25 mouse cellular contexts compared by ENCODE assay signal in the genomic region with DNA sequence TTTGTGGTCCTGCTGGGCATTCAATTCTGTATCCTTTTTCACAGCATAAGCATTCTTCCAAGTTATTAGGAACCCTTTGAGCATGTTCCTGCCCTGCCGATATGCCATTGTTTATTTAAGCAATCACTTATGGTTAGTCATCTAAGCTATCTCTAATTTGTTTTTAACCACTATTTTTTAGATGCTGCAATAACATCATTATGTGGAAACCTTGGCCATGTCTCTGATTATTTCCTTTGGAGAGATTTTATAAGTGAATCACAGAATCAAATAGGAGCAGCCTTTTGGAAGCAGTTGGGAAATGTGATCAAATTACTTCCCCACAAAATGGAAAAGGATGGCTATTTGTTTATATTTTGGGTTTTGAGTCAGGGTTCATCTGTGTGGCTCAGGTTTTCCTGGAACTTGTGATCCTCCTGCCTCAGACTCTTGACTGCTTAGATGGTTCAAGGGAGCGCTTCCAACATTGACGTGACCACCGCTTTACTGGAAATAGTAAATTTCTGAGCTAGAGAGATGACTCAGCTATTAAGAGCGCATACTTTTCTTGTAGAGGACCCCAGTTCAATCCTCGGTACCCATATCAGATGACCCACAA. TPM values are rescaled to one million over a fixed set of nuclear protein-coding genes. Genes with fewer than 3 reads are reported as not detected.
DNase-seq lines count a peak whose midpoint lies in the region; ATAC-seq lines count a peak whose summit lies in the region.
"Had no signal": no experiment of that assay in that cellular context is flagged by ENCODE, and none has a peak within 500 bp of the region (broad histone marks: within the 10 kb centered on the region; RNA-seq: fewer than 3 reads in every experiment).

No protein-coding gene starts in this region.

- peak; percentile 32 for DNase-seq in embryonic facial prominence, embryonic 14.5 days (ENCODE audit: low spot score)
- no peak for DNase-seq in embryonic facial prominence, embryonic 10.5 days (ENCODE audit: low spot score)
- peak; percentile 68 for DNase-seq in Muller cell, postnatal 12 days (ENCODE audit: inconsistent ontology term)
- DNase-seq in fibroblast of lung, adult 2 months (ENCODE audit: low read depth): peak; percentile 75
- DNase-seq in adrenal gland, postnatal 14 days: no peak
- DNase-seq: adrenal gland, adult 8-10 months; adrenal gland, postnatal 25 days; cerebellum, adult 11 months; cerebellum, adult 18-20 months; cerebellum, adult 8-10 months; cerebellum, adult 9-11 months; cerebellum, postnatal 14 days; cerebellum, postnatal 36 days; embryo, embryonic 11 days; forebrain, postnatal 0 days had no signal

- no peak overlapping the region for H3K27ac ChIP-seq in embryonic facial prominence, embryonic 14.5 days (replicated peaks; ENCODE audit: low read depth, low read length)
- H3K27ac ChIP-seq in embryonic facial prominence, embryonic 10.5 days (replicated peaks): no peak overlapping the region
- H3K27ac ChIP-seq: embryonic facial prominence, embryonic 12.5 days; embryonic facial prominence, embryonic 15.5 days; forebrain, embryonic 13.5 days; forebrain, embryonic 15.5 days had no signal

- ATAC-seq in embryonic facial prominence, embryonic 14.5 days (ENCODE audit: low read depth): no peak
- ATAC-seq in inflammation-experienced regulatory T-cells, adult 6 months: no peak
- ATAC-seq in erythroblast, adult 5-6 weeks (replicated peaks; ENCODE audit: low FRiP score, poor library complexity, severe bottlenecking): no peak
- ATAC-seq: activated CD4-positive, CD25-positive, alpha-beta regulatory T cell, adult 4 months; CD4-positive, CD25-positive, alpha-beta regulatory T cell, adult 4 months; forebrain, embryonic 13.5 days; forebrain, embryonic 15.5 days; forebrain, postnatal 0 days; Patski had no signal

- H3K9me3 ChIP-seq in embryonic facial prominence, embryonic 14.5 days (ENCODE audit: control insufficient read depth, low read length): no peaks in the 10 kb centered on the region
- H3K9me3 ChIP-seq in embryonic facial prominence, embryonic 10.5 days: no peaks in the 10 kb centered on the region
- H3K9me3 ChIP-seq: embryonic facial prominence, embryonic 12.5 days; embryonic facial prominence, embryonic 15.5 days; forebrain, embryonic 13.5 days; forebrain, embryonic 15.5 days; G1E had no signal

- no peaks in the 10 kb centered on the region for H3K4me1 ChIP-seq in embryonic facial prominence, embryonic 14.5 days (ENCODE audit: control insufficient read depth, insufficient read depth, low read length)
- H3K4me1 ChIP-seq in embryonic facial prominence, embryonic 10.5 days: no peaks in the 10 kb centered on the region
- H3K4me1 ChIP-seq: embryonic facial prominence, embryonic 12.5 days; embryonic facial prominence, embryonic 15.5 days; forebrain, embryonic 13.5 days; forebrain, embryonic 15.5 days had no signal

- H3K9ac ChIP-seq in embryonic facial prominence, embryonic 14.5 days (ENCODE audit: low read depth, low read length): no peak overlapping the region
- H3K9ac ChIP-seq: embryonic facial prominence, embryonic 12.5 days; embryonic facial prominence, embryonic 15.5 days; forebrain, embryonic 13.5 days; forebrain, embryonic 15.5 days; forebrain, postnatal 0 days had no signal

- H3K4me2 ChIP-seq in embryonic facial prominence, embryonic 14.5 days (ENCODE audit: low read depth, low read length): no peak overlapping the region
- H3K4me2 ChIP-seq: embryonic facial prominence, embryonic 12.5 days; embryonic facial prominence, embryonic 15.5 days; forebrain, embryonic 13.5 days; forebrain, embryonic 15.5 days had no signal

- 68% methylated on average over 6 of the region's 6 CpGs for WGBS in embryonic facial prominence, embryonic 14.5 days
- WGBS in embryonic facial prominence, embryonic 10.5 days: 87% methylated on average over 6 of the region's 6 CpGs

- H3K27me3 ChIP-seq in embryonic facial prominence, embryonic 14.5 days (replicated peaks; ENCODE audit: control insufficient read depth, insufficient read depth, low read length): peaks cover 5% of the 10 kb centered on the region
- H3K27me3 ChIP-seq in embryonic facial prominence, embryonic 10.5 days (replicated peaks; ENCODE audit: low read depth, poor library complexity, severe bottlenecking): no peaks in the 10 kb centered on the region
- H3K27me3 ChIP-seq: embryonic facial prominence, embryonic 12.5 days; embryonic facial prominence, embryonic 15.5 days; forebrain, embryonic 13.5 days had no signal

- no peak overlapping the region for H3K4me3 ChIP-seq in embryonic facial prominence, embryonic 14.5 days (ENCODE audit: low read depth, low read length)
- no peak overlapping the region for H3K4me3 ChIP-seq in embryonic facial prominence, embryonic 10.5 days
- H3K4me3 ChIP-seq: embryonic facial prominence, embryonic 12.5 days; embryonic facial prominence, embryonic 15.5 days; forebrain, embryonic 13.5 days; forebrain, embryonic 15.5 days had no signal

- H3K36me3 ChIP-seq in embryonic facial prominence, embryonic 14.5 days (ENCODE audit: control insufficient read depth, insufficient read depth, low read length): no peaks in the 10 kb centered on the region
- H3K36me3 ChIP-seq in embryonic facial prominence, embryonic 10.5 days (replicated peaks): no peaks in the 10 kb centered on the region
- H3K36me3 ChIP-seq: embryonic facial prominence, embryonic 12.5 days; embryonic facial prominence, embryonic 15.5 days; forebrain, embryonic 15.5 days; G1E had no signal

RNA-seq across cellular contexts. Expression of a gene that starts 25.1 kb away (rescaled TPM):
- 32.5 and 35.0 TPM in 2 replicates for polyA plus RNA-seq in embryonic facial prominence, embryonic 14.5 days (2014; fragmentation: Nextera tagmentation; extraction: Ambion mirVana)
- polyA plus RNA-seq in embryonic facial prominence, embryonic 10.5 days (2016; fragmentation: Nextera tagmentation; extraction: Ambion mirVana): 110 and 128 TPM in 2 replicates
- 61.9 and 83.1 TPM in 2 replicates for total RNA-seq in adrenal gland, postnatal 14 days (2021)
- polyA plus RNA-seq in inflammation-experienced regulatory T-cells, adult 6 months (2017; shearing (Covaris generic)): under 1 TPM; 0.34 to 0.98 (median 0.55) TPM
- total RNA-seq in erythroblast, adult 5-6 weeks (2015; ENCODE audit: low replicate concordance): not detected in 2 replicates
- not detected in 2 replicates for total RNA-seq in erythroblast, adult 5-6 weeks (2017; ENCODE audit: low replicate concordance)
- polyA plus RNA-seq: G1E had no signal

RNA-seq across cellular contexts. Expression of a gene that starts 35.5 kb away (rescaled TPM):
- 10.3 and 11.9 TPM in 2 replicates for polyA plus RNA-seq in embryonic facial prominence, embryonic 14.5 days (2014; fragmentation: Nextera tagmentation; extraction: Ambion mirVana)
- 19.1 and 20.7 TPM in 2 replicates for polyA plus RNA-seq in embryonic facial prominence, embryonic 10.5 days (2016; fragmentation: Nextera tagmentation; extraction: Ambion mirVana)
- 9.4 and 10.3 TPM in 2 replicates for total RNA-seq in adrenal gland, postnatal 14 days (2021)
- 10 to 100 TPM; 10.7 to 17.4 (median 15.3) TPM for polyA plus RNA-seq in inflammation-experienced regulatory T-cells, adult 6 months (2017; shearing (Covaris generic))
- total RNA-seq in erythroblast, adult 5-6 weeks (2015; ENCODE audit: low replicate concordance): 1.0 and 13.4 TPM in 2 replicates
- total RNA-seq in erythroblast, adult 5-6 weeks (2017; ENCODE audit: low replicate concordance): 1.9 and 2.0 TPM in 2 replicates

RNA-seq across cellular contexts. Expression of a gene that starts 35.5 kb away (rescaled TPM):
- 77.7 and 81.6 TPM in 2 replicates for polyA plus RNA-seq in embryonic facial prominence, embryonic 14.5 days (2014; fragmentation: Nextera tagmentation; extraction: Ambion mirVana)
- polyA plus RNA-seq in embryonic facial prominence, embryonic 10.5 days (2016; fragmentation: Nextera tagmentation; extraction: Ambion mirVana): 193 and 201 TPM in 2 replicates
- 26.5 and 27.3 TPM in 2 replicates for total RNA-seq in adrenal gland, postnatal 14 days (2021)
- 10 to 100 TPM; 49.7 to 59.4 (median 50.8) TPM for polyA plus RNA-seq in inflammation-experienced regulatory T-cells, adult 6 months (2017; shearing (Covaris generic))
- total RNA-seq in erythroblast, adult 5-6 weeks (2015; ENCODE audit: low replicate concordance): 13.6 and 34.0 TPM in 2 replicates
- total RNA-seq in erythroblast, adult 5-6 weeks (2017; ENCODE audit: low replicate concordance): 17.1 and 30.5 TPM in 2 replicates

Comparison
In these comparisons a context has a peak if more than half of its experiments do, and no peak if none do; other contexts are left out.
1. DNase-seq: peak in embryonic facial prominence, embryonic 14.5 days (single experiment), Muller cell, postnatal 12 days (single experiment) and fibroblast of lung, adult 2 months (single experiment); none in embryonic facial prominence, embryonic 10.5 days (single experiment) and adrenal gland, postnatal 14 days (single experiment).
2. RNA of a gene that starts 25.1 kb away (polyA plus RNA-seq): 110 to 128 TPM in embryonic facial prominence, embryonic 10.5 days and 32.5 to 35.0 TPM in embryonic facial prominence, embryonic 14.5 days; 0.34 to 0.98 TPM in inflammation-experienced regulatory T-cells, adult 6 months; every median in the first group is over 10 times any median in the second.